Mouse (Mus musculus) embryonic facial prominence, embryonic 13.5 days (tissue): ENCODE data around the gene Sumo1. TPM values are rescaled to one million over a fixed set of nuclear protein-coding genes. Genes with fewer than 3 reads are reported as not detected.

Source experiments
- ATAC-seq: fragments of 200-750 bp; cut with Nextera tagmentation; 2 replicates; pipeline ENCODE4 v1.8.0; 2017; ENCODE audit warnings: low read depth; ENCODE audit not compliant: insufficient number of reproducible peaks, insufficient read depth, low FRiP score, low TSS enrichment
- H3K27ac ChIP-seq: fragments of 300-500 bp; sonication (generic); 2 replicates; pipeline ENCODE4 v1.5.1; 2015; ENCODE audit warnings: moderate library complexity, mild to moderate bottlenecking, inconsistent platforms
- H3K27me3 ChIP-seq: fragments of 300-500 bp; sonication (generic); 2 replicates; pipeline ENCODE4 v1.6.1; 2015; ENCODE audit warnings: mild to moderate bottlenecking, inconsistent platforms
- H3K36me3 ChIP-seq: fragments of 300-500 bp; sonication (generic); 2 replicates; pipeline ENCODE4 v1.6.1; 2015; ENCODE audit warnings: mild to moderate bottlenecking, inconsistent platforms
- H3K4me1 ChIP-seq: fragments of 300-500 bp; sonication (generic); 2 replicates; pipeline ENCODE4 v1.6.1; 2015; ENCODE audit warnings: inconsistent platforms
- H3K4me2 ChIP-seq: fragments of 300-500 bp; sonication (generic); 2 replicates; pipeline ENCODE4 v1.6.1; 2015; ENCODE audit warnings: moderate library complexity, mild to moderate bottlenecking, inconsistent platforms
- H3K4me3 ChIP-seq: fragments of 300-500 bp; sonication (generic); 2 replicates; pipeline ENCODE4 v1.5.1; 2015; ENCODE audit warnings: mild to moderate bottlenecking, inconsistent platforms
- H3K9ac ChIP-seq: fragments of 300-500 bp; sonication (generic); 2 replicates; pipeline ENCODE4 v1.6.1; 2015; ENCODE audit warnings: mild to moderate bottlenecking, inconsistent platforms
- H3K9me3 ChIP-seq: fragments of 300-500 bp; sonication (generic); 2 replicates; pipeline ENCODE4 v1.6.1; 2016; ENCODE audit warnings: inconsistent platforms
- WGBS: fragments of 180-500 bp; shearing (Covaris S2); methylation state at CpG from one replicate; pipeline ENCODE4 v1.1.7; 2015; ENCODE audit warnings: mixed read lengths; 5-methylcytosine and 5-hydroxymethylcytosine counted together
- polyA plus RNA-seq: library from polyadenylated mRNA; unstranded; fragments of >200 nt; fragmentation: Nextera tagmentation; extraction: Ambion mirVana; gene quantifications from 2 replicates; pipeline ENCODE4 v1.2.1, GENCODE M21; 2015

The Sumo1 gene
- polyA plus RNA-seq, 1 experiment from 2014 or later = 472 TPM

- peaks cover 10% of the 10 kb centered on the region for H3K4me1 ChIP-seq
- ATAC-seq = no peak
- peak overlapping the region; percentile 44 for H3K4me2 ChIP-seq
- H3K9me3 ChIP-seq = no peaks in the 10 kb centered on the region
- WGBS = 10% methylated on average over 10 of the region's 10 CpGs
- no peaks in the 10 kb centered on the region for H3K36me3 ChIP-seq
- no peak overlapping the region for H3K27ac ChIP-seq
- H3K27me3 ChIP-seq = peaks cover 28% of the 10 kb centered on the region
- no peak overlapping the region for H3K4me3 ChIP-seq
- H3K9ac ChIP-seq = no peak overlapping the region
Measured at GRCm38 (mm10) chr1:59592359-59592758, 78.3 kb downstream of the Sumo1 start.

GRCm38 (mm10) chr1:59589271-59589670 lies 81.4 kb downstream of the Sumo1 start:
- ATAC-seq = no peak
- H3K9ac ChIP-seq = no peak overlapping the region
- no peaks in the 10 kb centered on the region for H3K9me3 ChIP-seq
- no peak overlapping the region for H3K4me2 ChIP-seq
- peaks cover 28% of the 10 kb centered on the region for H3K27me3 ChIP-seq
- no peaks in the 10 kb centered on the region for H3K36me3 ChIP-seq
- H3K27ac ChIP-seq = no peak overlapping the region
- peaks cover 19% of the 10 kb centered on the region for H3K4me1 ChIP-seq
- 52% methylated on average over 1 of the region's 1 CpGs for WGBS
- H3K4me3 ChIP-seq = no peak overlapping the region

GRCm38 (mm10) chr1:59584656-59585410 lies 85.8 kb downstream of the Sumo1 start:
- 8% methylated on average over 18 of the region's 18 CpGs for WGBS
- Histone ChIP-seq H3K9me3 (no peaks in the 10 kb centered on the region), H3K4me3 (peak overlapping the region; percentile 29), H3K9ac (0 out of 2 replicates have a peak overlapping the region, but pooled peaks have one; percentile 58), H3K27ac (no peak overlapping the region), H3K4me2 (peak overlapping the region; percentile 54), H3K36me3 (no peaks in the 10 kb centered on the region), H3K27me3 (no peaks in the 10 kb centered on the region), H3K4me1 (peaks cover 12% of the 10 kb centered on the region; the same call in 1 of the 2 replicates)
- no peak for ATAC-seq

- Histone ChIP-seq H3K4me2 (no peak overlapping the region), H3K36me3 (no peaks in the 10 kb centered on the region), H3K9ac (no peak overlapping the region), H3K9me3 (no peaks in the 10 kb centered on the region), H3K27me3 (no peaks in the 10 kb centered on the region), H3K27ac (no peak overlapping the region), H3K4me1 (peaks cover 12% of the 10 kb centered on the region; the same call in 1 of the 2 replicates), H3K4me3 (no peak overlapping the region)
- ATAC-seq = no peak
- 88% methylated on average over 3 of the region's 3 CpGs for WGBS
Measured at GRCm38 (mm10) chr1:59580880-59581279, 89.8 kb downstream of the Sumo1 start.

GRCm38 (mm10) chr1:59580131-59580751 lies 90.4 kb downstream of the Sumo1 start:
- ATAC-seq = no peak
- H3K4me2 ChIP-seq = no peak overlapping the region
- H3K9ac ChIP-seq = no peak overlapping the region
- H3K9me3 ChIP-seq = no peaks in the 10 kb centered on the region
- peaks cover 12% of the 10 kb centered on the region for H3K4me1 ChIP-seq
- no peaks in the 10 kb centered on the region for H3K36me3 ChIP-seq
- no peak overlapping the region for H3K4me3 ChIP-seq
- WGBS = 51% methylated on average over 8 of the region's 8 CpGs
- no peak overlapping the region for H3K27ac ChIP-seq
- no peaks in the 10 kb centered on the region for H3K27me3 ChIP-seq

GRCm38 (mm10) chr1:59579327-59579726 lies 91.3 kb downstream of the Sumo1 start:
- no peaks in the 10 kb centered on the region for H3K36me3 ChIP-seq
- no peak overlapping the region for H3K4me3 ChIP-seq
- no peak overlapping the region for H3K27ac ChIP-seq
- 83% methylated on average over 5 of the region's 5 CpGs for WGBS
- H3K4me2 ChIP-seq = no peak overlapping the region
- ATAC-seq = no peak
- no peaks in the 10 kb centered on the region for H3K9me3 ChIP-seq
- no peak overlapping the region for H3K9ac ChIP-seq
- H3K27me3 ChIP-seq = no peaks in the 10 kb centered on the region
- H3K4me1 ChIP-seq = peaks cover 13% of the 10 kb centered on the region

- H3K4me2 ChIP-seq = no peak overlapping the region
Measured at GRCm38 (mm10) chr1:59578770-59579169, 91.9 kb downstream of the Sumo1 start.

GRCm38 (mm10) chr1:59574262-59575187 lies 96.1 kb downstream of the Sumo1 start:
- Histone ChIP-seq H3K9ac (peak overlapping the region; percentile 58; the same call in 1 of the 2 replicates), H3K4me1 (peaks cover 26% of the 10 kb centered on the region), H3K9me3 (no peaks in the 10 kb centered on the region), H3K27ac (peak overlapping the region; percentile 44; the same call in 1 of the 2 replicates), H3K27me3 (no peaks in the 10 kb centered on the region), H3K36me3 (no peaks in the 10 kb centered on the region), H3K4me2 (peak overlapping the region; percentile 52), H3K4me3 (peak overlapping the region; percentile 25)
- 31% methylated on average over 21 of the region's 21 CpGs for WGBS
- no peak for ATAC-seq

More at GRCm38 (mm10) chr1:59578770-59579169, 91.9 kb downstream of the Sumo1 start:
- H3K36me3 ChIP-seq = no peaks in the 10 kb centered on the region
- no peak overlapping the region for H3K4me3 ChIP-seq
- WGBS = 65% methylated on average over 4 of the region's 4 CpGs
- no peak overlapping the region for H3K27ac ChIP-seq
- H3K4me1 ChIP-seq = peaks cover 16% of the 10 kb centered on the region
- no peaks in the 10 kb centered on the region for H3K27me3 ChIP-seq
- no peaks in the 10 kb centered on the region for H3K9me3 ChIP-seq
- no peak for ATAC-seq
- H3K9ac ChIP-seq = no peak overlapping the region

GRCm38 (mm10) chr1:59573843-59574242 lies 96.8 kb downstream of the Sumo1 start:
- H3K9me3 ChIP-seq = no peaks in the 10 kb centered on the region
- H3K36me3 ChIP-seq = no peaks in the 10 kb centered on the region
- H3K4me3 ChIP-seq = no peak overlapping the region
- no peaks in the 10 kb centered on the region for H3K27me3 ChIP-seq
- ATAC-seq = 0 out of 2 replicates have a peak, but pooled peaks have one; percentile 52
- WGBS = 74% methylated on average over 3 of the region's 3 CpGs
- peaks cover 28% of the 10 kb centered on the region for H3K4me1 ChIP-seq
- peak overlapping the region; percentile 52; the same call in 1 of the 2 replicates for H3K4me2 ChIP-seq
- H3K27ac ChIP-seq = no peak overlapping the region
- no peak overlapping the region for H3K9ac ChIP-seq

- no peak overlapping the region for H3K27ac ChIP-seq
- no peaks in the 10 kb centered on the region for H3K27me3 ChIP-seq
- peaks cover 35% of the 10 kb centered on the region for H3K4me1 ChIP-seq
- no peaks in the 10 kb centered on the region for H3K9me3 ChIP-seq
- no peak for ATAC-seq
- H3K9ac ChIP-seq = no peak overlapping the region
- no peak overlapping the region for H3K4me2 ChIP-seq
- WGBS = 44% methylated on average over 3 of the region's 3 CpGs
- no peaks in the 10 kb centered on the region for H3K36me3 ChIP-seq
- no peak overlapping the region for H3K4me3 ChIP-seq
Measured at GRCm38 (mm10) chr1:59571502-59571901, 99.1 kb downstream of the Sumo1 start.

- H3K27me3 ChIP-seq = no peaks in the 10 kb centered on the region
- ATAC-seq = no peak
- no peak overlapping the region for H3K4me2 ChIP-seq
- H3K4me3 ChIP-seq = no peak overlapping the region
- 75% methylated on average over 4 of the region's 4 CpGs for WGBS
- no peaks in the 10 kb centered on the region for H3K9me3 ChIP-seq
- no peaks in the 10 kb centered on the region for H3K36me3 ChIP-seq
- H3K27ac ChIP-seq = no peak overlapping the region
- H3K9ac ChIP-seq = no peak overlapping the region
- H3K4me1 ChIP-seq = peaks cover 40% of the 10 kb centered on the region
Measured at GRCm38 (mm10) chr1:59570767-59571166, 99.9 kb downstream of the Sumo1 start.
